Mouse (Mus musculus): Measurements from ENCODE around the gene Gm13420. TPM values are rescaled to one million over a fixed set of nuclear protein-coding genes. Genes with fewer than 3 reads are reported as not detected.
"Not testable (repeated sequence)": the region's sequence is repeated elsewhere in the genome, so short reads cannot be mapped to it uniquely, and the experiment has no call there.

Gm13420 gene
- polyA plus RNA-seq, 1 experiment from 2014 or later, result not detected

DNA sequence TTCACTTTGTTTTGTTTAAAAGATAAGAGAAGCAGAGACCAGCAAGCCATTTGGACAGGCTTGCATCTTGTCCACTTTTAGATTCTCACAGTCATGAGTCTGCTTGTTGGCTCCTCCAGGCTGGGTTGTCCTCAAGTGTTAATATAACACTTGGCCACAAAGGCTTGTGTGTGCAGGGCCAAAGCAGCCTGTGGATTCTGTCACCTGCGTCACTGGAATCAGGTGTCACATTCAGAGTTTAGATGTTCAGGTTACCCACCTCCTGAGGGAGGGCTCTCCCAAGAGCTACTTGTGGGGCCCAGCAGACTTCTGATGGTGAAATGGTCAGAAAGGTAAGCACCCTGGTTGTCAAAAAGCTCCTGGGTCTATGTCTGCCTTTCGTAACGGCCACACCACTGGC is 28.4 kb downstream of the Gm13420 start:
- WGBS (ENCODE audit: missing documents), result 100% methylated on average over 3 of the region's 3 CpGs
- H3K79me2 ChIP-seq (ENCODE audit: inconsistent target), result no peaks in the 10 kb centered on the region
- H3K27ac ChIP-seq, result no peak overlapping the region
- H3K4me3 ChIP-seq (ENCODE audit: inconsistent target), result no peak overlapping the region
- peaks cover 36% of the 10 kb centered on the region for H3K36me3 ChIP-seq (ENCODE audit: inconsistent target)

DNA sequence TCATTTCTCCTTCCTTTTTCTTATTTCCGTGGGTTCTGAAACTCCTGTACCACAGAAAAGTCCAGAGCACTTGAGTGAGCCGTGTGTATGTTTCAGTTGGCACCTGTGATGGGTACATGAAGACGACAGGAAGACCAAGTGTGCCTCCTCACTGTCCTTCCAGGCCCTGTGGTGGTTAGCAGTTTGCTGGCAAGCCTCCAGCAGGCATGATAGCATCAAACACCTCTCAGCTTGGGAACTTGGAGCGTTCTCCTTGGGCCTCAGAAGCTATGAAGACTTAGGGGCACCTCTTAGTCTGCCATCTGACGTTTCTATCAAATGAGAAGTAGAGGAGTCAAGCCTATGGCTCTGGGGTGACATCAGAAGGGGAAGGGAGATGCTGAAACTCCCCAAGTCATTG is 32.9 kb downstream of the Gm13420 start:
- no peak overlapping the region for H3K4me3 ChIP-seq (ENCODE audit: inconsistent target)
- H3K27ac ChIP-seq, result no peak overlapping the region
- peaks cover 20% of the 10 kb centered on the region; the same call in 1 of the 2 replicates for H3K36me3 ChIP-seq (ENCODE audit: inconsistent target)
- 45% methylated on average over 5 of the region's 5 CpGs for WGBS (ENCODE audit: missing documents)
- no peaks in the 10 kb centered on the region for H3K79me2 ChIP-seq (ENCODE audit: inconsistent target)

DNA sequence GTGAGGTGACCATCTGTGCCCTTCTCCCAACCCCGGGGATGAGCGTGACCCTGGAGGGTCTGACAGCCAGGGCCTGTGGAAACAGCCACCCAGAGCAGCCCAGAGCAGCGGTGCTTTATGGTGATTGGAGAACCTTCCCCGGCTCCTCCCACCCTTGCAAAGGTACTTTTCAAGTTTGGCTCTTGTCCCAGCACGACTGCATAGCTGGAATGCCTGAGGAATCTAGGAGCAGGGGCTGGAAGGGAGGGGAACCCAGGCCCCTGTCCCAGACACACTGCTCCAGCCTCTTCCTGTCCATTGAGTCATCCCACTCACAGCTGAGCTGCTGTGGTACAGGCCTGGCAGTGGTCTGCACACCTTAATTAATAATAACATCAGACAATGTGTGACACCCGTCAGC is 34.8 kb downstream of the Gm13420 start:
- no peak overlapping the region for H3K4me3 ChIP-seq (ENCODE audit: inconsistent target)
- H3K27ac ChIP-seq, result no peak overlapping the region
- WGBS (ENCODE audit: missing documents), result 93% methylated on average over 6 of the region's 6 CpGs
- H3K36me3 ChIP-seq (ENCODE audit: inconsistent target), result peaks cover 26% of the 10 kb centered on the region; the same call in 1 of the 2 replicates
- no peaks in the 10 kb centered on the region for H3K79me2 ChIP-seq (ENCODE audit: inconsistent target)

DNA sequence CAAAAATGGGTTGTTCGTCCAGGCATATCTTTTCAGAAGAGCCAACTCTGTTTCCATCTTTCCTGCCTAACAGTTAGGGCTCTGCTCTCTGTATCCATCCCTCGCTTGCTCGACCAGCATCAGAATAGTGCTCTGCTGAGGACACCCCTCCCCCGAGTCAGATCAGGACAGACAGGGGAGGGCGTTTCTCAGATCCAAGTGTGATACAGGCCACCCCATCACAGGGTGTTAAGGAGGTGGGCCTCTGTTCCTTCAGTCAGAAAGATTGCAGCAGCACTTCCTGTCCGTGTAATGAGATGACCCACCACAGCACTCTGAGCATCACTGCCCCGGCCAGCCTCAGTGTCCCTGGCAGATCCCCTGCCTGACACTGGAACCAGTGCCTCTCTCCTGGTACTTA is 35.3 kb downstream of the Gm13420 start:
- 93% methylated on average over 7 of the region's 7 CpGs for WGBS (ENCODE audit: missing documents)
- peaks cover 27% of the 10 kb centered on the region; the same call in 1 of the 2 replicates for H3K36me3 ChIP-seq (ENCODE audit: inconsistent target)
- H3K27ac ChIP-seq, result no peak overlapping the region

DNA sequence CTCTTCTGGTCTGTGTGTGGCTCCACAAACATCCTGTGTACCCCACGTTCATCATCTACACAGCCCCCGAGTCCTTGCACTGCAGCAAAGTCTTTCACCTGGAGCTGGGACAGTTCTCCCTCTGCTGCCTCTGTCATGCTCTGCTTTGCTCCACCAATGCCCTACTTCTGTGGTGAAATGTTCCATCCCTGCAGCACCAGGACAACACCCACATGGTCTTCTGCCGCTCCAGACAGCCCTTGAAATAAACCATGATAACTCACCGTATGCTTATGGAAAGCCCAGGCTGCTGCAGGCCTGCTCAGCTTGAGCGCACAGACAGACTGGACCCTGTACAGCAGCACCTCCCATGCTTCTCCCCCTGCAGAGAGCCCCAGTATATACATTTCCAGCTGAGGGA is 37.4 kb downstream of the Gm13420 start:
- WGBS (ENCODE audit: missing documents), result 88% methylated on average over 4 of the region's 5 CpGs
- H3K79me2 ChIP-seq (ENCODE audit: inconsistent target), result no peaks in the 10 kb centered on the region
- H3K4me3 ChIP-seq (ENCODE audit: inconsistent target), result no peak overlapping the region
- no peak overlapping the region for H3K27ac ChIP-seq
- peaks cover 14% of the 10 kb centered on the region; the same call in 1 of the 2 replicates for H3K36me3 ChIP-seq (ENCODE audit: inconsistent target)

More for the DNA sequence above, 35.3 kb downstream of the Gm13420 start:
- no peak overlapping the region for H3K4me3 ChIP-seq (ENCODE audit: inconsistent target)
- H3K79me2 ChIP-seq (ENCODE audit: inconsistent target), result no peaks in the 10 kb centered on the region

DNA sequence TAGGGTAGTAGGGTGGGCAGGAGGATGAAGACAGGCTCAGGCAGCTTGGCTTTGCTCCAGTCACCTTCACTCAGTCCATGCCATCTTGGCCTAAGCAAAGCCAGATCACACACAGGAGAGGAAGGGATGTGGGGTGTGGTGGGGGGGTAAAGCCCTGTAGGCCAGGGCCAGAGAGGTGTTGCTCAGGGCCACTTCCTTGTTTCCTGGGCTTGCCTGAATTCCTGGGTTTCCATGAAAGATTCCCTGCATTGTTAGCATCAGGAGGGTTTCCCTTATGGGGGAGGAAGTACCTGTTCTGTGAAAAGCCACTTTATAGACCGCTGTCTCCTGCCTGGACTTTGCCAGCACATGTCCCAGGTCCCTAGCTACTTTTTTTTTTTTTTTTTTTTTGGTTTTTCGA is 38.0 kb downstream of the Gm13420 start:
- 100% methylated on average over 1 of the region's 2 CpGs for WGBS (ENCODE audit: missing documents)
- Histone ChIP-seq H3K4me3 (ENCODE audit: inconsistent target) (no peak overlapping the region), H3K27ac (no peak overlapping the region), H3K36me3 (ENCODE audit: inconsistent target) (peaks cover 14% of the 10 kb centered on the region; the same call in 1 of the 2 replicates), H3K79me2 (ENCODE audit: inconsistent target) (no peaks in the 10 kb centered on the region)

DNA sequence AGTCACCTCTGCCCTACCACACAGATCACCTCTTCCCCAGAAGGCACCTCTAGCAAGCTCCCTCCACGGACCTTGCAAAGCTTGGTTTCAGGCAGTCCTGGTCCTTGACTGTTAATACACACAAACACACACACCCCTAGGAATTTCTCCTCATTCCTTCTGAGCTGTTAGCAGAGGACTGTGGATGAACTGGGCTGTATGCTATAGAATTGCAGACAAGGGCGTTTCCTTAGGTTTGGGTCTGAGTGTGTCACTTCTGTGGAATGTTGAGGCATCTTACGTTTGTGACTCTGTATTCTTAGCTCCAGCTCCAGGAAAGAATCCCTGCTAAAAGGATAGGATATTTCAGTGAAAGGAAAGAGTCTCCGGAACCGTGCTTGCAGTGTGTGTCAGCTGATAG is 39.6 kb downstream of the Gm13420 start:
- H3K36me3 ChIP-seq (ENCODE audit: inconsistent target), result peaks cover 20% of the 10 kb centered on the region; the same call in 1 of the 2 replicates
- 95% methylated on average over 5 of the region's 5 CpGs for WGBS (ENCODE audit: missing documents)

DNA sequence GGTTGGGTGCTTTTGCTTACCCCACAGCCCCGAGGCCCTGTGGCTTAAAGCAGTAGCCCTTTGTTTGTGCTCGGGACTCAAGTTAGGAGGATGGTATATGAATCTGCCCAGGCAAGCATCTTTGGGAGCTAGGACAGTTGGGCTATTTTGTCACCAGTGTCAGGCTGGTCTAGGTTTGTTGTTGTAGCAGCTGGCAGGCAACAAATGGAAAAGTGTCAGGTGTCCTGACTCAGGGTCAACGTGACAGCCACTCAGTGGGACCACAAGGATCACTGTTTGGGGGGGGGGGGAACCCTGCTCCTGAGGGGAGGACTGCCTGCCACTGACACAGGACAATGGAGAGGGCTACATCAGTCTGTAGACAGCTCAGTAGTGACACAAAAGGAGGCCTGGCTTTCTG is 40.4 kb downstream of the Gm13420 start:
- no peaks in the 10 kb centered on the region for H3K79me2 ChIP-seq (ENCODE audit: inconsistent target)
- H3K36me3 ChIP-seq (ENCODE audit: inconsistent target), result peaks cover 23% of the 10 kb centered on the region; the same call in 1 of the 2 replicates
- WGBS (ENCODE audit: missing documents), result 89% methylated on average over 3 of the region's 3 CpGs
- no peak overlapping the region for H3K27ac ChIP-seq
- H3K4me3 ChIP-seq (ENCODE audit: inconsistent target), result no peak overlapping the region

More for the DNA sequence above, 39.6 kb downstream of the Gm13420 start:
- H3K27ac ChIP-seq, result no peak overlapping the region
- H3K79me2 ChIP-seq (ENCODE audit: inconsistent target), result no peaks in the 10 kb centered on the region
- no peak overlapping the region for H3K4me3 ChIP-seq (ENCODE audit: inconsistent target)

DNA sequence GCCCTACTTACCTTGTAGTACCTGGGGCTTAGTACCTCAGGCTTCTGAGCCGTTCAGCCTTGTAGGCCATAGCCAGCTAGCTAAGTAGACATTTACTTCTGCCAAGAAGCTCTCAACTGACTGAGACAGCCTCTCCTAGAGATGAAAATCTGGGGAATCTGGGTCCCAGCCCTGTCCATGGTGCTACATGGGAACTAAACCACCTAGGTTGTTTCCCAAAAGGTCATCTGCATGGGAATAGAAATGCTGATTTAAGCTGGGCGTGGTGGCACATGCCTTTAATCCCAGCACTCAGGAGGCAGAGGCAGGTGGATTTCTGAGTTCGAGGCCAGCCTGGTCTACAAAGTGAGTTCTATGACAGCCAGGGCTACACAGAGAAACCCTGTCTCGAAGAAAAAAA is 43.3 kb downstream of the Gm13420 start:
- not testable (repeated sequence) for H3K27ac ChIP-seq; H3K79me2 ChIP-seq (ENCODE audit: inconsistent target); H3K4me3 ChIP-seq (ENCODE audit: inconsistent target)
- peaks cover 37% of the 10 kb centered on the region; the same call in 1 of the 2 replicates for H3K36me3 ChIP-seq (ENCODE audit: inconsistent target)
- WGBS (ENCODE audit: missing documents), result 92% methylated on average over 4 of the region's 4 CpGs

DNA sequence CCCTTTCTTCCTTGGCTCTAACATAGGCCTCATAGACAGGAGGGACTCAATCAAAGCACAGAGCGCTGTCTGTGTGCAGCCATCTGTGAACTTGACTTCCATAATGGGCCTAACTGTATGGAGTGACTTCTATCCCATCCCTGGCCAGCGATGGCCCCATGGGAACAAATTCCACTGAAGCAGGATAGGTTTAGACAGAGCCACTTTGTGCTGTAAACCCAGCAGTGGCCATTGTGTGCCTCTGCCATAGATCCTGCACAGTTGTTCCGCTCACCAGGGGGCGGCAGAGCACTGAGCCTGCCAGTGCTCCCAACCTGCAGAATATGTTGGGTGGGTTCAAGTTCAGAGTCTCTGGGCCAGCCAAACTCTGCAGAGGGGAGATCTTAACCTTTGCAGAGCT is 43.8 kb downstream of the Gm13420 start:
- Histone ChIP-seq H3K36me3 (ENCODE audit: inconsistent target) (peaks cover 40% of the 10 kb centered on the region; the same call in 1 of the 2 replicates), H3K4me3 (ENCODE audit: inconsistent target) (no peak overlapping the region), H3K79me2 (ENCODE audit: inconsistent target) (no peaks in the 10 kb centered on the region), H3K27ac (no peak overlapping the region)
- 90% methylated on average over 4 of the region's 4 CpGs for WGBS (ENCODE audit: missing documents)

DNA sequence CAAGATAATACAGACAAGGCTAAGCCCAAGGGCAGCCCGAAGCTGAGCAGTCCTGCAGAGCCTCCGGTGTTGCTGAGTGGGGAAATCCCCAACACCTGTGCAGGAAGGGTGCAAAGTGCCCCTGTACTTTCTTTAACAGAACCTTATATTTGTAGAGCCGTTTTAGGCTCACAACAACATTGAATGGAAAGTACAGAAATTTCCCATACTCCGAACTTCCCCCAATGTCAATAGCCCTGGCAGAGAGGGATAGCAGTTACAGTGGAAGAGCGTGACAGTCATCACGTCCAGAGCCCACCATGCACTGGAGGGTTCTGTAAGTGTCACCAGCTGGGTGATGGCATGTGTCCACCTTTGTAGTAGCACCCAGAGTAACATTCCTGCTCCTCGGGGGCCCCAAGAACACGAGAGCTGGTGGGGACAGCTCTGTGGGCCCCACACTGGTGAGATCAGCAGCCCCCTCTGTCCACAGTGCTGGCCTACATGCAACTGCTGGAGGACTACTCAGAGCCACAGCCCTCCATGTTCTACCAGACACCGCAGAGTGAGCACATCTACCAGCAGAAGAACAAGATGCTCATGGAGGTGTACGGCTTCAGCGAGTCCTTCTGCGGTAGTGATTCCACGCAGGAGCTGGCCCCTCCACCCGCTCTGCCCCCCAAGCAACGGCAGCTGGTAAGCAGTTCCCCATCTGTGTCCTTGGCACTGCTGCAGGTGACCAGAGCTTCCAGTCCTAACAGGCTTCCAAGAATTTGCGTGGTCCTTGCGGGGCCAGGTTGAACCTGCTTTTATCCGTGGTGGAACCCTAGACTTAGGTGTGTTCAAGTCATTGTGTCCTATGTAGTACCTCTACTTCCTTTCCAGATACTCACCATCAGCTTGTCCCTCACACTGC is 44.5 kb downstream of the Gm13420 start:
- peaks cover 44% of the 10 kb centered on the region; the same call in 1 of the 2 replicates for H3K36me3 ChIP-seq (ENCODE audit: inconsistent target)
- H3K4me3 ChIP-seq (ENCODE audit: inconsistent target), result no peak overlapping the region
- no peaks in the 10 kb centered on the region for H3K79me2 ChIP-seq (ENCODE audit: inconsistent target)
- H3K27ac ChIP-seq, result no peak overlapping the region
- 88% methylated on average over 18 of the region's 18 CpGs for WGBS (ENCODE audit: missing documents)

DNA sequence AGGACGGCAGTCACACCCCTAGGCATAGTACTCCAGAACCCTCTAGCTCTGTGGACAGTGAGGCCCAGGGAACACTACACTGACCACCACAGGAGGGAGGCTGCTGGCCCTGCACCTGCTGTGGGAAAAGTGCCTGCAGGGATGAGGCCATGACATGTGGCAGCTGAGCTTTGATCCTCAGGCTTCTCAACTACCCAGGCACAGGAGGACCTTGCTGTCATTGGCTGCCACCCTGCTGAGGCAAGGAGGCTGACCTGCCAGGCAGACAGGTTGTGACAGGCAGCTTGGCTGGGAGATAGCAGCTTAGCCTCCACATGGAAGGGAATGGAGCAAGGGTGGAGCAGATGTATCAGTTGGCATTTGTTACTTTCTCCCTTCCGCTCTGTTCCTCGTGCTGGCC is 46.0 kb downstream of the Gm13420 start:
- H3K79me2 ChIP-seq (ENCODE audit: inconsistent target), result no peaks in the 10 kb centered on the region
- H3K4me3 ChIP-seq (ENCODE audit: inconsistent target), result no peak overlapping the region
- WGBS (ENCODE audit: missing documents), result 95% methylated on average over 3 of the region's 3 CpGs
- H3K27ac ChIP-seq, result no peak overlapping the region
- H3K36me3 ChIP-seq (ENCODE audit: inconsistent target), result peaks cover 55% of the 10 kb centered on the region; the same call in 1 of the 2 replicates

DNA sequence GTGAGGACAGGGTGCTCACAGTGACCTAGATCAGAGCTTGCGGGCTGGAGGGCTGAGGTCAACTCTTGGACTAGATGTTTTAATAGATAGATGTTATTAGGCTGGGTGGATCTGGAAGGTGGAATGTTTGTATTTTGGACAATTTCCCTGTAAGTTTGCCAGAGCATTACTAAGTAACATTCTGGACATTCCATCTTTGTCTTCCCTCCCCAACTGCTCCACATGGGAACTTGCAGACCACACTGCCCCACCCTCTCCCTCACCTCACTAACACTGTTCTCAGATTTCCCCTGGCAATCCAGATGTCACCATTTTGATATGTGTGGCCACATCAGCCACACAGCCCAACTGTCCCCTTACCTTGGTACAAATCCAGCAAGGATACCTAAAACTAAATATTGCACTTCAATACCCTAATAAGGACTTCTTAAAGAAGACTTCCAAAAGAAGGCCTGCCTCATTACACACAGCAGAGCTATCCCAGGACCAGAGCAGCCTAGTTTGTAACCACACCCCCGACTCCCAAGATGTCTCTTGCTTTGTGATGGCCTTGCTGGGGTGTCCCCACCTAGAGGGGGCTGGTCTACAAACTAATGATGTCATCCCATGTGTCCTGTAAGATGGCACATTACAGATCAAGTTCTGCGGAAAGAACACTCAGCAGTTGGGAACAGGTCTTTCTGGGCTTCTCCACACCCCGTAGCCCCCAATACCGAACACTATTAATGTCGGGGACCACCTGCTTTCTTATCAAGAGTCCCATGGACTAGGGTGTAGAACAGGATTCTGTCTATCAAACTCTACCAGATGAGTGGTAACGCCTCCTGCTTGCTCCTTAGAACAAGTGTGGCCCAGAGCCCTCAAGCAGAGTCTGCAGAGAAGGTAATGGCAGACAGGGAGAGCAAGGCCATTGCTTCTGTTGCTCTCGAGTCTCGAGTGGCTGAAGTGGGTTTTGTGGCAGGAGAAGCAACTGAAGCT is 48.1 kb downstream of the Gm13420 start:
- H3K36me3 ChIP-seq (ENCODE audit: inconsistent target), result peaks cover 64% of the 10 kb centered on the region; the same call in 1 of the 2 replicates
- WGBS (ENCODE audit: missing documents), result 96% methylated on average over 9 of the region's 9 CpGs
- no peaks in the 10 kb centered on the region for H3K79me2 ChIP-seq (ENCODE audit: inconsistent target)
- H3K4me3 ChIP-seq (ENCODE audit: inconsistent target), result no peak overlapping the region
- H3K27ac ChIP-seq, result no peak overlapping the region

DNA sequence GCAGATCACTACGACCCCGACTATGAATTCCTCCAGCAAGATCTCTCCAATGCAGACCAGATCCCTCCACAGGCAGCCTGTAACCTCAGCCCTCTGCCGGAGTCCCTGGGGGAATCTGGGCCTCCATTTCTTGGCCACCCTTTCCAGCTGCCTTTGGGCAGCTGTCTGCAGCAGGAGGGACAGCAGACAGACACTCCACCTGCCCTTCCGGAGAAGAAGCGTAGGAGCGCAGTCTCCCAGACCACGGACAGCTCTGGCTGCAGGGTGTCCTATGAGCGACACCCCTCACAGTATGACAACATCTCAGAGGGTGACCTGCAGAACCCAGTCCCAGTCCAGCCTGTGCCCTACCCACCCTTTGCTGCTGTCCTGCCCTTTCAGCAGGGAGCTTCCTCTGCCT is 49.3 kb downstream of the Gm13420 start:
- no peak overlapping the region for H3K27ac ChIP-seq
- H3K36me3 ChIP-seq (ENCODE audit: inconsistent target), result peaks cover 62% of the 10 kb centered on the region; the same call in 1 of the 2 replicates
- no peak overlapping the region for H3K4me3 ChIP-seq (ENCODE audit: inconsistent target)
- WGBS (ENCODE audit: missing documents), result 94% methylated on average over 7 of the region's 8 CpGs
- H3K79me2 ChIP-seq (ENCODE audit: inconsistent target), result no peaks in the 10 kb centered on the region
